Mouse (Mus musculus) kidney, adult 11 months (tissue): ENCODE measurements around the gene Rexo2.

Experiments used
- DNase-seq: peaks from one replicate; pipeline ENCODE4 v3.0.0; 2022

Gene Rexo2

GRCm38 (mm10) chr9:48480411-48481213, at the start of gene Rexo2:
Gene Rexo2 (minus strand): TSS chr9:48480623.
- DNase-seq, result peak; percentile 93

DNA sequence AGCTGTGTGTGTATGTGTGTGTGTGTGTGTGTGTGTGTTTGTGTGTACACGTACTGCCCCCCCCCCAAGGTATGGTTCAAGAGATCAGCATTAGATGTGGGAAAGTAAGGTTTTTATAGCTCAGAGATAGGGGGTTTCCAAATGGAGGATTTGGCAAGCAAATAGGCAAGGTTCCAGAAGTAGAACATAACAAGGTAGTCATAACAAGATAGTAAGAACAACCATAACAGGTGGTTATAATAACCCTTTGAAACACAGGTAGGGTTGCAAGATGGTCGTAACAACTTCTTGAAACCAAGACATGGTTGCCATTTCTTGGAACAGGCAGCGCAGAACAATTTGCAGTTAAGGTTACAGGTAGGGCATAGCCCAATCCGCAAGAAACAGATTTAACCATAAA, 46.1 kb upstream of the Rexo2 start:
- DNase-seq, result no peak

DNA sequence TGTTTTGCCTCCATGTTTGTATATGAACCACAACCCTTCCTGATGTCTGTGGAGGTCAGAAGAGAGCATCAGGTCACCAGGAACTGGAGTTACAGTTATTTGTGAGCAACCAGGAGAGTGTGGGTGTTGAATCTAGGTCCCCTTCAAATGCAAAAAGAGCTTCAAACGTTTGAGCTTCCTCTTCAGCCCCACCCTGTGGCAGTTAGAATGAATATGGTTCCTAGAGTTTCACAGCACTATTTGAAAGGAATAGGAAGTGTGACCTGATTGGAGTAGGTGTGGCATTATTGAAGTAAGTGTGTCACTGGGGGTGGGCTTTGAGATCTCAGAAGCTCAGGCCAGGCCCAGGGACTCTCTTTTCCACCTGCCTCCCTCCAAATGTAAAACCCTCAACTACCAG, 45.1 kb upstream of the Rexo2 start:
- DNase-seq, result no peak

GRCm38 (mm10) chr9:48520405-48520804, 40.0 kb upstream of the Rexo2 start:
- peak; percentile 9 for DNase-seq

GRCm38 (mm10) chr9:48517372-48518130, 37.1 kb upstream of the Rexo2 start:
- DNase-seq, result no peak

GRCm38 (mm10) chr9:48516615-48517371, 36.4 kb upstream of the Rexo2 start:
- DNase-seq, result no peak

DNA sequence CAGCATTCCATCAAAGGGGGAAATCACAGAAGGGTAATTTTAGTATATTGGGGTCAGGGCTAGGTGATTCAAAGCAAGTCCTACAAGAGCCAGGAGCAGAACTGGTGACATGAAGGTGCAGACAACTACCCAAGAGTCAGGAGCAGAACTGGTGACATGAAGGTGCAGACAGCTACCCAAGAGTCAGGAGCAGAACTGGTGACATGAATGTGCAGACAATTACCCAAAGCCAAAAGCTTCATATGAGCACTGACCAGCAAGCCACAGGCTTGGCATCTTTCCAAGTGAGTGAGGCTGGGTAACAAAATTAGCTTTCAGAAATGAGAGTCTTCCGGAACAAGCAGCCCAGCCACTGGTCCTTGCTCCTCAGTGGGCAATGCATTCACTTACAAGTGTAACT, 34.9 kb upstream of the Rexo2 start:
- DNase-seq, result no peak

DNA sequence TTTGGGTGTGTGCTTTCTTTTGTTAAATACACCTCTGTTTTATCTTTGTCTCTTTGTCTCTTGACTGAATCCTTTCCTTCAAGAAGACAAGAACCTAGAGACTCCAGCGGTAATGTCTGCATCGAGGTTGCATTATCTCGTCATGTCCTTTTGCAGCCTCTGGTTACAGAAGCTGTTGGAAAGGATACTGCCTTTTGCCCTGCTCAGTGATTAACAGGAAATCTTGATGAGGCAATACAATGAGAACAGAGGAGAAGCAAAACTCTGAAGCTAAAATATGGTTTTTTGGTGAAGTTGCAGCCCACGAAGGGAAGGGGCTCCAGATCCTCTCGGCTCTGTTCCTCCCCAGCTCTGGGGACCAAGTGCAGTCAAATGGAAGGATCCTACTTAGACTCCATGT, 29.7 kb upstream of the Rexo2 start:
- no peak for DNase-seq

GRCm38 (mm10) chr9:48504741-48505365, 24.4 kb upstream of the Rexo2 start:
- DNase-seq, result no peak

- no peak for DNase-seq
These were observed 22.6 kb upstream of the Rexo2 start for GRCm38 (mm10) chr9:48503001-48503400.

DNA sequence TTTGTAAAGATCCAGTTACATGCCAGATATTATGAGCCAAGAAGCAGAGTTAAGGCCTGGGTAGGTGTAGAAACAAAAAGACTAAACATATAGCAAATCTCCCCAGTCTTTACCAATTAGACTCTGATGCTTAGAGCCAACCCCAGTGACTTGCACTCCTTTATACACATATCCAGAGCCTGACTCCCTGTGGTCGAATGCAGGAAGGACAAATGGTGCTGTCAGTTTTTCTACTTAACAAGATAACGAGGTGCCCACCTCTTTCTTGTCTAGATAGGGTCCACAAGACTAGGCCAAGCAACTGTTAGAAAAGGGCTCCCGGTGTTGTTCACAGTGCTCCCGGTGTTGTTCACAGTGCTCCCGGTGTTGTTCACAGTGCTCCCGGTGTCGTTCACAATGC, 20.8 kb upstream of the Rexo2 start:
- DNase-seq, result no peak

DNA sequence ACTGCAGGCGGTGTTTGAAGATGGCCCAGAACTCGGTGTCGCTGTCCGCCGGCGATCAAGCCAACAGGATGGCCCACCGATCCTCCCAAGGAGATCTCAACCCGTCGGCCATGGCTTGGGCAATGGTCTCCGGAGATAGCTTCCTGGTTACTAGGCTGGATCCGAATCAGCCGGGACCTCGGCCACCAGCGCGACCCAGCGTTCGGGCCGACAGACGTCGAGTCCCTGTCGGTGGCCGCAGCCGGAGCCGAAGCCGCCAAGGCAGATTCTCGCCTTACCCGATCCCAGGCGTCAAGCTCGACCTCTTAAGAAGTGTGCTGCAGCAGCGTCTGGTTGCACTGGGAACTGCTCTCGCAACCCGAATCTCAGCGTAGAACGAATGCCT, 15.1 kb upstream of the Rexo2 start:
- DNase-seq, result no peak

DNA sequence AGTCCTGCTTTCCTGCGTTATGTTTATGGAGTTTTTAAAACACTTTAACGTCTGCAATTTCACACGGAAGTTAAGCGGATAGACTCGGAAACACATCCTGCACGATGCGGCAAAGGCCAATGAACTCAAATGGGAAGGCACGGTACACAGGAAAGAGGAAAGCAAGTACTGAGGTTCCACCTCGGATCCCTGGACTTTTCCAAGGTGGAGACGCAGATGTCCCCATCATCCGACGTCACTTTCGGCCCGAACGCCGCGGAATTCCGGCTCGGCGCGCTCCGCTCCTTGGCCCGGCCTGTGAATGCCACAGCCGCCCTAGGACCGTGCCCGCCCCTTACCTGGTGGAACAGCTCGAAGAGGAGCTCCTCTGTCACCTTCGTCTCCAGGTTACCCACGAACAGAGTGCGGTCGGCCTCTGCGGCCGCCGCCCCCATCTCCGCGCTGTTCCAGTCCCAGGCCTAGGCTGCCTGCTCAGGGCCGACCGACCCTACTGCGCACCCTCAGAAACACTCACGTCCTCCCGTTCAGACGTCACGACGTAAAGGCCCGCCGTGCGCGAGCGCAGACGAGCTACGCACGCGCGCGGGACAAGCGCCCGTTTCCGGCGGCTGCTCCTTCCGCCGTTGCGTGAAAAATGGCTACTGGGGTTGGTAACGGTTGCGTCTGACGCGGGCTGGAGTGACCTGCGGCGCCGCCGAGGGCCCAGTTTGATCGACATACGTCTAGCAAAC, 14.6 kb upstream of the Rexo2 start, which contains the start of the genes Rbm7 and Gm5617:
Rbm7 (minus strand) TSS at position 483 of the 731 bp plus-strand sequence.
Gm5617 (plus strand) TSS at position 626 of the 731 bp plus-strand sequence.
- DNase-seq, result peak; percentile 93

GRCm38 (mm10) chr9:48481214-48482134, 1.1 kb upstream of the Rexo2 start:
- no peak for DNase-seq

- DNase-seq, result no peak
These were observed 499 bp downstream of the Rexo2 start for GRCm38 (mm10) chr9:48479838-48480410.

DNA sequence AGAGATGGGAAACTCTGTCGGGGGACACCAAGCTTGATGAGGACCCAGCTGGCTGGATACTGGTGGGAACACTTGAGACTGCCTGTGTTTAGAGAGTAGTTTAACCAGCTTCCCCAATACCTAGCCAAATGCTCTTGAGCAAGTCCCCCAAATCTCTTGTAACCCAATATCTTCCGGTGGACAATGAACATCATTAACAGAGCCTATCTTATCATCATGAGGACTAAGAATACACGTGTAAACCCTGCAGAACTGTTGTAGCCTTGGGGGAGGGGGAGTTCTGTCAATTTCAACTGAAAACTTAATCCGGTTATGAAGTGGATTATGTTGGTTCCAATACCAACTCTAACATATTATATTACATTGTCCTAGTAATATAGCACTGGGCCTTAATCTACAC, 1.6 kb downstream of the Rexo2 start:
- DNase-seq, result no peak

DNA sequence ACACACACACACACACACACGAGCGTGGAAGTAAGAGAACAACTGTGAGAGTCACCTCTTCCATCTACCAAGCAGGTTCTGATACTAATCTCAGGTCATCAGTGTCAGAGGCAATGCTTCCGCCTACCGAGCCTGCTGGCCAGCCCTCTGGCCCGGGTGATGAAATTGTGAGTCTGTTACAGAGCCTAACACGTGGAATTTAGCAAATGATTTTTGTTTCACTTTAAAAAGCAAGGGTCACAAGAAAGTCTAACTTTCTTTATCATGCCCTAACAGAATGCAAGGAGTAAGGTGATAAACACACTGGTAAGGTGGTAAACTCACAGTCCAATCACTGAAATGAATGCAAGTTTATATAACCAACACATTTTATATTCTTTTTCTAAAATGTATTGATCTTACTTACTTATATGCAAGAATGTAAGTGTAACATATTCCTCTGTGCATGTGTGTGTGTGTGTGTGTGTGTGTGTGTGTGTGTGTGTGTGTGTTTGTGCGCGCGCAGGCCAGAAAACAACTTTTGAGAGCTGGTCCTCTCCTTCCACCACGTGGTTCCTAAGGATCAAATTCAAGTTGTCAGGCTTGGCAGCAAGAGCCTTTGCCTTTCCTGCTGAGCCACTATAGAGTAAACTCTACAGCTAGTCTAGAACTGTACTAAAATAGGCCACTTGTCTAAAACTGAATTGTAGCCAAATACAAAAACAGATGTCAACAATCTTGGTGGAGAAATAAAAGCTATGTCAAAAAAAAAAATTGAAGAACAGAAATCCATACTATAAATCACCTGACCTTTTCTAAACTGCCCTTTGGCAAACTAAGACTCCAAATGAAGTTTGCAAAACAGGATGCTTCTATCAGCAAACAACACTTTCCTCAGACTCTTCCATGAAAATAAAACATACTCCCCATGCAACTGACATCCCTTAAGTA, 3.9 kb downstream of the Rexo2 start:
- DNase-seq, result no peak

GRCm38 (mm10) chr9:48474367-48474766, 6.1 kb downstream of the Rexo2 start:
- DNase-seq, result no peak

DNA sequence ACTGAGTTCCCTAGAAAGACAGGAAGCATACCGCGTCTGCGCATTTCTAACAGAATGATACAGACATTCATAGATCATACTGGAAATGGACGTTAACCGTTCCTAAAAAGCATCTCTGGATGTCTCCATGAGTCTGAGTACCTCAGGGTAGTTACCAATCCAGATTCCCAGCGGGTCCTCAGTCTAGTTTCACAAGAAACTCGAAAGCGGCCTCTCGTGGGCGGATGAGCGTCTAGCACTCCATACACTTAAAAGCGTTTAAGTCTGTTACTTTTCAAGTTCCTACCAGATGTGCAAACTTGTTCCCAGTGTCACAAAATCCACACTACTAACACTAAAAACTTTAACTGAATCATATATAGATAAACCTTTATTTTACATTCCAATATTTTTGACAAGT, 7.3 kb downstream of the Rexo2 start:
- DNase-seq, result no peak
